Mouse (Mus musculus) CD4-positive helper T cell, adult 2 months (primary cell): ENCODE data around the gene Kng1.
"Not testable (repeated sequence)": the region's sequence is repeated elsewhere in the genome, so short reads cannot be mapped to it uniquely, and the experiment has no call there.

Experiments used
- DNase-seq: peaks from one replicate; pipeline ENCODE4 v3.0.0-alpha.2; 2012; ENCODE audit warnings: low read depth, missing footprints, low spot score

Kng1 gene

DNA sequence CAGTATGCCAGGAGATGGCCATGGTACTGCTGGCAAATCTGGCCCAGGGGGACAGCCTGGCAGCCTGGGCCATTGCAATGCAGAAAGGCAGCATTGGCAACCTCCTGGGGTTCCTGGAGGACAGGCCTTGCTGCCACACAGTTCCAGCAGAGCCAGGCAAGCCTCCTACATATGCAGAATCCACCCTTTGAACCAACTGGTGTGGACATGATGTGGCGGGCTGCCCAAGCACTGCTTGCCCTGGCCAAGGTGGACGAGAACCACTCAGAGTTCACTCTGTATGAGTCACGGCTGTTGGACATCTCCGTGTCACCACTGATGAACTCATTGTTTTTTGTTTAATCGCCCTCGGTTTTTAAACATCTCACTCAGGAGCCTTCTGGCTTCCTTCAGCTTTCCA lies 36.5 kb downstream of the Kng1 start:
- no peak for DNase-seq

DNA sequence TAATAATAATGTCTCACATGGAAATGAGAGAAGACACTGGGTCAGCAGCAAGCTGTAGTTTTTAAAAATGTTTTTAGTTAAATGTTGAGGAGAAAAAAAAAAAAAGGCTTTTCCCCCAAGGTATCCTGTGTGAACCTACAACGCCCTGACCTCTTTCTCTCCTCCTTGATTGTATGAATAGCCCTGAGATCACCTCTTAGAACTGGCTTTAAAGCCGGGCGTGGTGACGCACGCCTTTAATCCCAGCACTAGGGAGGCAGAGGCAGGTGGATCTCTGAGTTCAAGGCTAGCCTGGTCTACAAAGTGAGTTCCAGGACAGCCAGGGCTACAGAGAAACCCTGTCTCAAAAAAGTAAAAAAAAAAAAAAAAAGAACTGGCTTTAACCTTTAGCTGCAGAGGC lies 37.9 kb downstream of the Kng1 start:
- DNase-seq = not testable (repeated sequence)

DNA sequence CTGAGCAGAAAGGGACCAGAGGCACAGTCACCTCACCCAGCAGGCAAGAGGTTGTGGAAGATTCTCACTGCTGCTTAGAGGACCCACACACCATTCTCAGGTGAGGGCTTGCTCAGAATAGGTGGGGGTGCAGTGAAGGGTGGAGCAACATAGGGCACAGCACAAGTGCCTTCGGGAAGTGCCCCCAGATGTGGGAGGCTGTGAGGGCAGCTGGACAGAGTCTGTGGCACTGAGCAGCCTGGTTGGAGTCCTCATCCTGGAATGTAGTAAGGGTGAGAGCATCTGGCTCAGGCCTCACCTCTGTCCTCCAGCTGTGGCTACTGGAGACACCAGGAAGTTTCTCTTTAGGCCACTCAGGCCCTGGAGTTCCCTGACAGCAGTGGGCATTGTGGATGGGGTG lies 39.2 kb downstream of the Kng1 start:
- not testable (repeated sequence) for DNase-seq

DNA sequence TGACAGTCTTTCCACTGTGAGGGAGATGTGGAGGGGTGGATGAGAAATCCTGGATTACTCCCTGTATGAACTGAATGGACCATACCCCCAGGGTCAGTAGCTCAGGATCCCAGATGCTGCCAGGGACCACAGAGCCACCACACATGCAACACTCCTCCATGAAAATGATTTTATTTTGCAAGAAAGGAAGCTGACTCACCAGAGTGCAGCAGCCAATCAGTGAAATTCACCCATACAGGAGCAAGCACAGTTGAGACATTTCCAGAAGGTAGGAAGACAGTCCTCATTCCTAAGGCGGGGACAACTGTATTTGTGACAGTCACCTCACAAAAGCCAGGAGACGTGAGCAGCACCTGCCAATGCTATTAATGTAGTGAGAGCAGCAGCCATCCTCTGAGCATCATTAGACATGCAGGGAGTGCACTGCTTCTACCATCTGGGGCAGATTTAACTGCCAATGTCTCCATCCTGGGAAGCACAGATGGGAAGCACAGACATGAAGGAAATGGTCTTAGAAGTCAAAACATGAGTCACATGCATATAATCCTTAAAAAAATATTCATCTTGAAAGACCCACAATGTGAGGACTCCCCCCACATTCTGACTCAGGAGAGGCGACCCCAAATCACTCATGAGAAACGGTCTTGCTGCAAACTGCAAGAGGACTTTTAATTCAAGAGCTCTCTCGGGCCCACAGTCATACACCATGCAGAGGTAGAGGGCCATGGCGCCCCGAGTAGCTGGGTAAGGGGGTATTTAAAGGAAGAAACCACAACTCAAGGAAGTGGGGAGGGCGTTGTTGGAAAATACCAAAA lies 39.8 kb downstream of the Kng1 start:
- DNase-seq = not testable (repeated sequence)

DNA sequence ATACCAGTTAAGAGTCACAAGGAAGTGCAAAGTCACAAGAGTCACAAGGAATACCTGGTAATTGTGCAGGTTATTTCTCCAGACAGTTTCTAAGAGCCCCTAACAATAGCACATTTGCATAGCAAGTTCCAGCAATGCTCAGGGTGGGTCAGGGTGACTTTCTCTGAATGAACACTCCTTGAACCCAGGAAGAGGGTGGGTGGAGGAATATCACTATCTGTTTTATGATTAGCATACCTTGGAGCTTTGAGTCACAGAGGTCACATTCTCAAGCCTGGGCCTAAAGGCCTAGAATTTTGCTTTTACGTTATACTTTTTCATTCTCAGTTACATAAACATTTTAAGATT lies 40.4 kb downstream of the Kng1 start:
- DNase-seq = not testable (repeated sequence)

DNA sequence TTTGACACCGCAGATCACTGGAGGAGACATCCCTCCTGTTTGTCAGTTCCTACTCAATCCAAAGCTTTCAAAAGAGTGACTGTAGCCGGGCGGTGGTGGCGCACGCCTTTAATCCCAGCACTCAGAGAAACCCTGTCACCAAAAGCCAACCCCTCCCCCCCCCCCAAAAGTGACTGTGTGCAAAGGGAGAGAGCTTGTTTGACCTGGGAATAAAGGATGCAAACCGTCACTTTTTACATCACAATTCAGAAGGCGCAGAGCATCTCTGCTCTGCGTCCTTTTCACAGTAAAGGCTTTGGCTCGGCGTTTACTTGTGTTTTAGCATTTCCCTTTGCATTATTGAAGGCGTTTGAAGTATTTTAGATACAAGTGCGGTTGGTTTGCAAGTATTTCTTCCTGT lies 42.0 kb downstream of the Kng1 start:
- DNase-seq = peak; percentile 38

DNA sequence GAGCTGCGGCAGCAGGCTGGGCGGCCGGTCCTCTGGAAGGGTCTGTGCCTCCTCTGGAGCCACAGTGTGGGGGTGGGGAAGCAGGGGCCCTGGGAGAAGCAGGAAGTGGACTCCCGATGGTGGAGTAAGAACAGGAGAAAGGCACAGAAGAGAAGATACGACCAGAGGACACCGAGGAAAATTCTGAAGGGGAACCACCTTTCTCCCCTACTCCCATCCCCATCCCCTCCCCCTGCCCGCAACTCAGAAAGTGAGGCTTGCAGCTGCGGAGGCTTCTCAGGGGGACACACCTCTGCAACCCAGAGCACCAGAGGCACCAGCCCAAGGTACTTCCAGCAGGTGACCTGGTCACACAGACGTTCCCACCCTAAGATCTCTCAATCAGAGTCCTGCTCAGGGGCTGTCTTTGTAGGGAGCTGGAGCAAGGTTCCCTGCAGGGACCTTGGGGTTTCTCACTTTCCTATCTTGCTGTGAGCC lies 42.5 kb downstream of the Kng1 start:
- DNase-seq = no peak

DNA sequence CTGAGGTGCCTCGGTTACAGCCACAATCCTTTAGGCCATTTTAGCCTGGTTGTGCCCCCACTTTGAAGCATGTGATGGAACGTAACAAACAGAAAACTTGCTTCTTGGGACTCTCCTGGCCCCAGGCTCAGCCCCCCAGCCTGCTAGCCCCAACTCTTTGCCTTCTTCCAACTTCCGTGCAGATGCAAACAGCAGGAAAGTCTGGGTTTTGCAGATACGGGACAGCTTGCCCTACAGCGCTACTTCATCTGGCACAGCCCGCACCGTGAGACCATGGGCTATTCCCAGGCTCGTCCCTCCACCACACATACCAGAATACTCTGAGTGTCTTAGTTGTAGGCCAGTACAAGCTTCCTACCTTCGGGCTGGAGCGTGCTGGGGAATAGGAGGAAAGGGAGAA lies 42.9 kb downstream of the Kng1 start:
- DNase-seq = no peak

DNA sequence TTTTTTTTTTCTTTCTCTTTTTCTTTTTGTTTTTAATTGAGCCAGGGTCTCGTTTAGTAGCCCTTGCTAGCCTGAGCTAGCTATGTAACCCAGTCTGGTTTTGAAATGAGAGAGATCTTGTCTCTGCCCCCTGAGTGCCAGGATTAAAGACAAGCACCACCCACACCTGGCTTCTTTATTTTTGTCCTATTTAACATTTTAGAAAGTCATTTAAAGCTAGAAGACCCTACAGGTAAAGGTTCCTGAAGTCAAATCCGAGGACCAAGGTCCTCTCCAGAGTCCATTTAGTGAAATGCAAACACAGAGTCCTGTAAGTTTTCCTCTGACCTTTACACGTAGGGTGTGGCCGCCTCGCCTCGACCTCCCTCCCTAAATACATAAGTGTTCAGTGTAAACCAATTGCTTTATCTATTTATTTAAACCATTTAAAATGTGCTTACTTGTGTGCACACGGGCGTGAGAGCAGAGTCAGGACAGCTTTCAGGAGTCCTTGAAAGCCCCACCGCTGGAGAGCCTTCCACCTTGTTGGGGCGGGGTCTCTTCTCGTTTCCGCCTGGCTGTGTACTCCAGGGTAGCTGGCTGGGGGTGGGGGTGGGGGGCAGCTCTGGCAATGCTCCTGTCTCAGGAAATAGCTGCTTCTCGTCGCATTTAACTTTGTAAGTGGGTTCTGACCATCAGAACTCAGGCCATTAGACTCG lies 44.8 kb downstream of the Kng1 start:
- peak; percentile 68 for DNase-seq

DNA sequence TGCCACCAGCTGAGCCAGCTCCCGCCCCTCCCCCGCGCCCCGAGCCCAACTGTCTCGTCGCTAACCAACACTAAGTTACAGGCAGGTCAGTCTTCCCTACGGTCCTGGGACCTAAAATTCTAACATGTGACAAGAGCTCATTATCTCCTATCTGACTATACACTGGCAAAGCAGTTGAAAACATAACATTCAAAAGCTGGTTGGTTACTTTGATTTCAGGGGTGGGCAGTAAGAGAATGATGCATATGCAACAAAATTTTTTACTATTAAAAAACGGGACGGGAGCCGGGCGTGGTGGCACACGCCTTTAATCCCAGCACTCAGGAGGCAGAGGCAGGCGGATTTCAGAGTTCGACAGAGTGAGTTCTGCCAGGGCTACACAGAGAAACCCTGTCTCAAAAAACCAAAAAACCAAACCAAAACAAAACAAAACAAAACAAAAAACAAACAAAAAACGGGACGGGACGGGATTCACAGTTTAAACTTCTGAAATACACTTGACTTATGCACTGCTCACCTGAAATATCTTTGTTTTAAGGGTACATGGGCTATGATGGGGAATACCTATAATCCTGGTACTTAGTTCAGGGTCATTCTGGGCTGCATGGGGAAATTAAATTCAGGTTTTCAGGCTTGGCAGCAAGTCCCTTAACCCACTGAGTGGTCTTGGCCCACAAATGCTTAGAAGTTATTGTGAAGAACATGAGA lies 45.5 kb downstream of the Kng1 start:
- DNase-seq = no peak

DNA sequence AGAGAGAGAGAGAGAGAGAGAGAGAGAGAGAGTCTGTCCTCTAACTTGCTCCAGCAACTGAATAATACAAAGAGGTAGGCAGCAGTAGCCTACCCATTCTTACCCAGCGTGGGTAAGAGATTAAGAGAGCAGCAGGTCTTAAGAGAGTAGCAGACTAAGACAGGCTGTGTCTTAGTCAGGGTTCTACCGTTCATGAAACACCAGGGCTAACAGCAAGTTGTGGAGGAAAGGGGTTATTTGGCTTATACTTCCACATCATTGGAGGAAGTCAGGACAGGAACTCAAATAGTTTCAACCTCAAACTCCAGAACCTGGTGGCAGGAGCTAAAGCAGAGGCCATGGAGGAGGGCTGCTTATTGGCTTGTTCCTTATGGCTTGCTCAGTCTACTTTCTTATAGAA lies 46.2 kb downstream of the Kng1 start:
- peak; percentile 28 for DNase-seq

DNA sequence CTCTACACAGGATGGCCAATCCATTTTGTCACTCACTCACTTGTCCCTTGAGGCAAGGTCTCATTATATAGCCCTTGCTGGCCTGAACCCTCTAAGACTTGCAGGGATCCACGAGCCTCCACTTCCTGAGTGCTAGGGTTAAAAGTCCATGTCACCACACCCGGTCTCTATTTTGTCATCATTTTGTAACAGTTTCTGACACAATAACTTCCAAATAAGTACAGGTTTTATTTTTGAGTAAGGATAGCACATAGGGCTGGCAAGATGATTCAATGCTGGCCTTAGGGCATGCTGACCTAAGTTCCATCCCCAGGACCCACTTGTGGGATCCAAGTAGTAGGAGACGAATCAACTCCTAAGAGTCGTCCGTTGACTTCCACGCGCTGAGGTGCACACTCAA lies 48.5 kb downstream of the Kng1 start:
- DNase-seq = no peak

DNA sequence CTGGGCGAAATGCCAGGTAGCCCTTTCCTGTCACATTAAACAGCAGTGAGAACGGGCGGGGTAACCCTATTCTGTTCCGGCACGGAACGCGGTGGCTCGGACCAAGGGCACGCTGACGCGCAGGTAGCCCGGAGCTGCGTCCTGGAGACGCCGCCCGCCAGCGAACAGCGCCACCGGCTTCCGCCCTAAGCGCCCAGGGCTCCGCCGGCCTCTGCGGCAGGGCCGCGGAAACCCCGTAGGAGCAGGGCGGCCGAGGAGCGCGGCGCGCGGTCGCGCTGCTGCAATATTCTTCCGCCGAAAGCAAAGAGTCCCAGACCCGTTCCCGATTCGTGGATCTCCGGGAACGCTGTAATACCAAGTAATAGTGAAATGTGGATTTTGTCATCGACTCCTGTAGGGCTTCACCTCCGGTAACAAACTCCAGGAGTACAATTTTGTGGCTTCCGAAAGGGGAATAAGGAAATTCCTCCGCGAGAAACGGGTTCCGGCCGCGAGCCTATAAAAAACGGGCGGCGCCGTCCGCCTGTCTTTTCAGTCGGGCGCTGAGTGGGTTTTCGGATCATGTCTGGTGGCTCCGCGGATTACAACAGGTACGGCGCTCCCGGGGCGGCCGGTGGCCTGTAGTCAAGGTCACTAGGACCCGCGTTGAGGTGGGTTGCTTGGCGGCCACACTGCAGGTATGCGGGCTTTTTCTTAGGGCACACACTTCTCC lies 49.7 kb downstream of the Kng1 start, which contains the start of gene Eif4a2:
Gene Eif4a2, plus strand, starts transcription at position 214 of the 712 bp plus-strand sequence.
- DNase-seq = peak; percentile 96

DNA sequence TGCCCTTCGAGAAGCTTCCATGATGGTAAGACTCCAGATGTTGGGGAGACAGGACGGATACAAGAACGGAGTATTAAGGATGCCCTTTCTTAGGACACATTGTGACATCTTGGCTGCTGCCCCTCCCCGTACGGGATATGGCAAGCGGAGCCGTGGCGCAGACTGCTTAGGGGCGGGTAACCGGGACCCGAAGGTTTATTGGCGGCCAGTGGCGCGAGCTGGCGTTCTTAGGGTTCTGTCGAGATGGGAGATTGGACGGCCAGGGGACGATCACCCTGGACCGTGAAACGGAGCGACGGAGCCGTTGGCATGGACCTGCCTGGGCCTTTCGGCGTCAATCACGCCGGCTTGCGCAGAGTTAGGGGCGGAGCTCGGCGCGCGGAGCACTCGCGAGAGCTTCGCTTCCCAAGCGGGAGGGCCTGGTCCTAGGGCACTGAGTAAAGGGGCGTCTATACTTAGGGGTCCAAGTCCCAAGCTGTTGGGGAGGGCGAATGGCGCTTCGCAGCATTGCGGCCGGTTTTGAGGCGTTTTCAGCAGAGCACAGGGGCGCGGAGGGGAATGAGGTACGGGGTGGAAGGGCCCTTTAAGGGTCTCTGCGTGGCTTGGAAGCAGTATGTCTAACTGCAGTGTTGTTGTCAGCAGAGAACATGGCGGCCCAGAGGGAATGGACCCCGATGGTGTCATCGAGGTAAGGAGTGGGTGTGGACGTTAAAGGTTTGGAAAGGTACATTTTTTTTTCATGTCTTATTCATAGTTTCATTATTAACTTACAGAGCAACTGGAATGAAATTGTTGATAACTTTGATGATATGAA lies 50.5 kb downstream of the Kng1 start:
- peak; percentile 87 for DNase-seq

DNA sequence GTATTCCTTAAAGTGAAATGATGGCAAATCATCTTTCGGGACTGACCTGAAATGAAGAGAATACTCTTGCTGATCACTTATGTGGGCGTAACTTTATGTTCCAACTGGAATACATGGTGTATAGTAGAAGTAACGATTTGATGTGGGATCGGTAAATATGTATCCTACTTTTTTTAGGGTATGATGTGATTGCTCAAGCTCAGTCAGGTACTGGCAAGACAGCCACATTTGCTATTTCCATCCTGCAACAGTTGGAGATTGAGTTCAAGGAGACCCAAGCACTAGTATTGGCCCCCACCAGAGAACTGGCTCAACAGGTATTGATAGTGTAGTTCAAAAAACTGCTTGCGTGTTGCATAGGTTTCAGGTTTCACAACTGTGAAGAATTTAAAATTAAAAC lies 51.3 kb downstream of the Kng1 start:
- DNase-seq = no peak

DNA sequence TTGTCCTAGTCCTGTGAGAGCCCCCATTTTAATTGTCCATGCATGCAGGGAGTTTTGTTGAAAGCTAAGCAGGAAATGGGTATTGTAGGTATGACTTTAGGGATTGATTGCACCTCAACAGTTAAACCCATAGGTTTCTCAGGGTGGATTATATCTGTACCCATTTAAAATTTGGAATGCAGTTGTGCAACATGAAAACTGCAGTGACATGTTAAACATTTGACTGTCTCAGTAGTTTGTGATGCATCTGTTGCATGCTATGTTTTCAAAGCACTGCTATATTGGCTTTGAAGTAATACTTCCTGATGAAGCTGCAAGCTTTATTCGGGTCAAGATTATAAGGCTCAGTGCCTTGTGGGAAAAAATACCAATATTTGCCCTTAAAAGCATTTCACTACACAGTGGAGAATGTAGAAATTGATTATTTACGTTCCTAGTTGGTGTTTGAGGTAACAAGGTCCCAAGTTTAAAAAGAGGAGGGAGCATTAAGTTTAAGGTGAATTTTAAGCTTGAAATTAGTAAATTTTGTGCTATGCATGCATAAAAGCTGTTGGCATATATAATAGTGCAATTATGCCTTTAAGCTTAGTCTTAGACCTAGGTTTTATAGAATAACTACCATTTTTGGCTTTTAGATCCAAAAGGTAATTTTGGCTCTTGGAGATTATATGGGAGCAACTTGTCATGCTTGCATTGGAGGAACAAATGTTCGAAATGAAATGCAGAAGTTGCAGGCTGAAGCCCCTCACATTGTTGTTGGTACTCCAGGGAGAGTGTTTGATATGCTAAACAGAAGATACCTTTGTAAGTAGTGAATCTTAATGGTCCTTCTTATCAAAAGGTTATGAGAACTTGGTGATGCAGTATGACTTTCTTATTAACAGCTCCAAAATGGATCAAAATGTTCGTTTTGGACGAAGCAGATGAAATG lies 52.0 kb downstream of the Kng1 start:
- no peak for DNase-seq

DNA sequence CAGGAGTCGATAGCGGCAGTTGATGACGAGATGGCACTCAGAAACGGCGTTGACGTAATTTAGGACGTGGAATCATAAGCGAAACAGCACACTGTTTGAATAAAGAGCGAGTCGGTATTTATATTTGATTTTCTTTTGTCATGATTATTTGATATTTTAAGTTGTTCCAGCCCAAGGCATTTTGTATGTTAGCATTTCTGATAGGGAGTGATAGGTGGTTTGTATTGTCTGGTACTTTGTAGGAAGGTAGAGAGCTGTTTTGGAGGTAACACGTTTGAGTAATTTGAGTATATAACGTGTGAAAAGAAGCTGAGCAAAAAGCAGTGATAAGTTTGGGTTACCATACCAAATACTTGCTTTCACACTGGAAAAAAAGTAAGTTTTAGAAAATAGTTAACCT lies 54.7 kb downstream of the Kng1 start:
- DNase-seq = no peak

DNA sequence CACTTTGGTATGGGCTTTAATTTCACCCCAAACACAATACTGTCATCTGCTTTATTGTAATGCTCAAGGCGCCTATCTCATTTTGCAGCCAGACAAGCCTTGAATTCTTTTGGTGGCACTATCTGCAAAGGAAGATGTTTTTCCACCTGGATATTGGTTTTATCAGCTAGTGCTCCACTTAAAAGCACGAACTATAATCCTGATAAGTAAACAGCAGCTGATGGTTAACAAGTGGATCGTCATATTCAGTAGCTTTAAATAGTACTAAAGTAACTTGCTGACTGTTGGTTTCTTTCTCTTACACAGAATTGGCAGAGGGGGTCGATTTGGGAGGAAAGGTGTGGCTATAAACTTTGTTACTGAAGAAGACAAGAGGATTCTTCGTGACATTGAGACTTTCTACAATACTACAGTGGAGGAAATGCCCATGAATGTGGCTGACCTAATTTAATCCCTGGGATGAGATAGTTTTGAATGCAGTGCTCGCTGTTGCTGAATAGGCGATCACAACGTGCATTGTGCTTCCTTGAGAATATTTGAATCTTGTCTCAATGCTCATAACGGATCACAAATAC lies 55.3 kb downstream of the Kng1 start:
- DNase-seq = no peak

DNA sequence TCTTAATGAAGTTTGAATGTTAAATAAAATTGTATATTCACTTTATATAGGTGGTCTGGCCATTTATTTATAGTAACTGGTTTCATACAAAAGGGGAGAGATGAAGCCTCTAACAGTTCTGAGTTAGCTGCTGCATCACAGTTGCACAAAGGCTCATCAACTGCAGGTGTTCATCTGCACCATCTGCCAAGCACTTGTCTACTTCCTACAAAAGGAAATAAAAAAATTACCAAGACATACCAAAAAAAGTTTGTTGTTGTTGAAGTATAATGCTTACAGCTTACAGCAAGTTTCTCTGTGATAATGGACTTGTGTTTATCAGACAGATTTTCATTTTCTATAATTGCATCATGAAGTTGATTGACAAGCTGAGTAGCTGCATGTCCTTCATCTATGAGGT lies 56.2 kb downstream of the Kng1 start:
- DNase-seq = no peak
